Mouse (Mus musculus) induced T-regulatory cell, adult 2 months (primary cell): ENCODE measurements around the gene Prom2.

Experiments
- DNase-seq: peaks from one replicate; pipeline ENCODE4 v3.0.0-alpha.2; 2012; ENCODE audit warnings: low read depth

Gene Prom2

GRCm38 (mm10) chr2:127483001-127483400 lies 58.3 kb downstream of the Prom2 start:
- no peak for DNase-seq

GRCm38 (mm10) chr2:127482533-127482911 lies 58.7 kb downstream of the Prom2 start:
- no peak for DNase-seq

- no peak for DNase-seq
Measured at GRCm38 (mm10) chr2:127481841-127482532, 59.3 kb downstream of the Prom2 start.

- DNase-seq = no peak
Measured at GRCm38 (mm10) chr2:127479763-127480162, 61.5 kb downstream of the Prom2 start.

- no peak for DNase-seq
Measured at GRCm38 (mm10) chr2:127479210-127479609, 62.1 kb downstream of the Prom2 start.
